Mouse (Mus musculus): ENCODE results near the gene St3gal2.
"Not testable (repeated sequence)": the region's sequence is repeated elsewhere in the genome, so short reads cannot be mapped to it uniquely, and the experiment has no call there.

The St3gal2 gene

GRCm38 (mm10) chr8:110911576-110912570, 7.8 kb upstream of the St3gal2 start:
- DNase-seq (ENCODE audit: low read depth, low spot score) = no peak

GRCm38 (mm10) chr8:110917415-110917814, 2.3 kb upstream of the St3gal2 start:
- DNase-seq (ENCODE audit: low read depth, low spot score) = peak; percentile 100

GRCm38 (mm10) chr8:110918027-110918426, 1.7 kb upstream of the St3gal2 start:
- peak; percentile 30 for DNase-seq (ENCODE audit: low read depth, low spot score)

- DNase-seq (ENCODE audit: low read depth, low spot score) = no peak
These were observed 1.3 kb upstream of the St3gal2 start for GRCm38 (mm10) chr8:110918460-110918859.

GRCm38 (mm10) chr8:110920032-110920772, 480 bp downstream of the St3gal2 start:
- peak; percentile 66 for DNase-seq (ENCODE audit: low read depth, low spot score)

- DNase-seq (ENCODE audit: low read depth, low spot score) = peak; percentile 65
These were observed 1.1 kb downstream of the St3gal2 start for GRCm38 (mm10) chr8:110920773-110921277.

- DNase-seq (ENCODE audit: low read depth, low spot score) = peak; percentile 92
These were observed 1.9 kb downstream of the St3gal2 start for GRCm38 (mm10) chr8:110921492-110922230.

GRCm38 (mm10) chr8:110925691-110926140, 6.0 kb downstream of the St3gal2 start:
- no peak for DNase-seq (ENCODE audit: low read depth, low spot score)

- DNase-seq (ENCODE audit: low read depth, low spot score) = peak; percentile 77
These were observed 7.0 kb downstream of the St3gal2 start for GRCm38 (mm10) chr8:110926690-110927089.

- DNase-seq (ENCODE audit: low read depth, low spot score) = no peak
These were observed 8.7 kb downstream of the St3gal2 start for GRCm38 (mm10) chr8:110928435-110928834.

- no peak for DNase-seq (ENCODE audit: low read depth, low spot score)
These were observed 9.3 kb downstream of the St3gal2 start for GRCm38 (mm10) chr8:110929066-110929465.

- not testable (repeated sequence) for DNase-seq (ENCODE audit: low read depth, low spot score)
These were observed 9.9 kb downstream of the St3gal2 start for GRCm38 (mm10) chr8:110929672-110930071.

GRCm38 (mm10) chr8:110931176-110931939, 11.6 kb downstream of the St3gal2 start:
- DNase-seq (ENCODE audit: low read depth, low spot score) = no peak

GRCm38 (mm10) chr8:110932444-110932843, 12.7 kb downstream of the St3gal2 start:
- no peak for DNase-seq (ENCODE audit: low read depth, low spot score)

- DNase-seq (ENCODE audit: low read depth, low spot score) = no peak
These were observed 13.6 kb downstream of the St3gal2 start for GRCm38 (mm10) chr8:110933272-110933671.

- DNase-seq (ENCODE audit: low read depth, low spot score) = no peak
These were observed 16.5 kb downstream of the St3gal2 start for GRCm38 (mm10) chr8:110936217-110936616.

GRCm38 (mm10) chr8:110938882-110939589, 19.3 kb downstream of the St3gal2 start:
- DNase-seq (ENCODE audit: low read depth, low spot score) = peak; percentile 59

GRCm38 (mm10) chr8:110940682-110941452, 21.1 kb downstream of the St3gal2 start:
- DNase-seq (ENCODE audit: low read depth, low spot score) = peak; percentile 71

GRCm38 (mm10) chr8:110941453-110941948, 21.8 kb downstream of the St3gal2 start:
- peak; percentile 100 for DNase-seq (ENCODE audit: low read depth, low spot score)

Measured in 3T3-L1 (cell line).